Mouse (Mus musculus) myocyte (in vitro differentiated cells): Measurements from ENCODE around the gene Sco1. TPM values are rescaled to one million over a fixed set of nuclear protein-coding genes. Genes with fewer than 3 reads are reported as not detected.

Experiments used
- H3K27me3 ChIP-seq: one replicate; pipeline ENCODE4 v1.6.1; 2011; ENCODE audit not compliant: control insufficient read depth, insufficient read depth, insufficient read length
- H3K36me3 ChIP-seq: one replicate; pipeline ENCODE4 v1.6.1; 2011; ENCODE audit not compliant: control insufficient read depth, insufficient read depth
- H3K4me2 ChIP-seq: one replicate; pipeline ENCODE4 v1.6.1; 2011; ENCODE audit warnings: low read depth, control low read depth
- H3K4me3 ChIP-seq: one replicate; pipeline ENCODE4 v1.5.1; 2011; ENCODE audit warnings: mild to moderate bottlenecking, control low read depth, moderate library complexity
- H3K79me2 ChIP-seq: one replicate; pipeline ENCODE4 v1.6.1; 2011; ENCODE audit not compliant: control insufficient read depth, insufficient read depth
- H3ac ChIP-seq: one replicate; pipeline ENCODE4 v1.6.1; 2011; ENCODE audit not compliant: control insufficient read depth, insufficient read length
- CEBPB ChIP-seq: IDR thresholded peaks from 2 replicates; pipeline ENCODE4 v1.6.1; 2011; ENCODE audit warnings: mild to moderate bottlenecking, moderate library complexity; ENCODE audit not compliant: poor library complexity, insufficient read depth, severe bottlenecking
- E2F4 ChIP-seq: IDR thresholded peaks from one replicate; pipeline ENCODE4 v1.6.1; 2011; ENCODE audit warnings: mild to moderate bottlenecking, control low read depth, moderate library complexity; ENCODE audit not compliant: insufficient read depth
- MAX ChIP-seq: IDR thresholded peaks from one replicate; pipeline ENCODE4 v1.6.1; 2011; ENCODE audit warnings: low read depth, mild to moderate bottlenecking, control low read depth
- MYOD1 ChIP-seq, 3 experiments: IDR thresholded peaks; one replicate each; pipeline ENCODE4 v1.6.1; 2011; ENCODE audit warnings: control low read depth in 2 of 3, low read depth in 2 of 3, mild to moderate bottlenecking in 2 of 3, moderate library complexity in 1 of 3; ENCODE audit not compliant: insufficient read length in 2 of 3, control insufficient read depth in 1 of 3
- MYOG ChIP-seq, 3 experiments: IDR thresholded peaks; one replicate each; pipeline ENCODE4 v1.6.1; 2011; ENCODE audit warnings: control low read depth in 2 of 3, low read depth in 2 of 3, mild to moderate bottlenecking in 2 of 3; ENCODE audit not compliant: insufficient read length in 2 of 3, control insufficient read depth in 1 of 3, insufficient read depth in 1 of 3
- POLR2A ChIP-seq: IDR thresholded peaks from one replicate; pipeline ENCODE4 v1.6.1; 2011; ENCODE audit warnings: low read depth, mild to moderate bottlenecking, control low read depth, moderate library complexity; ENCODE audit not compliant: insufficient read length
- POLR2AphosphoS2 ChIP-seq: IDR thresholded peaks from one replicate; pipeline ENCODE4 v1.6.1; 2011; ENCODE audit warnings: low read depth, control low read depth; ENCODE audit not compliant: insufficient read length
- REST ChIP-seq: IDR thresholded peaks from one replicate; pipeline ENCODE4 v1.6.1; 2011; ENCODE audit warnings: mild to moderate bottlenecking, control low read depth, moderate library complexity; ENCODE audit not compliant: insufficient read depth, insufficient read length
- SRF ChIP-seq: IDR thresholded peaks from one replicate; pipeline ENCODE4 v1.6.1; 2011; ENCODE audit warnings: low read depth; ENCODE audit not compliant: control insufficient read depth, insufficient read length
- TCF12 ChIP-seq: IDR thresholded peaks from one replicate; pipeline ENCODE4 v1.6.1; 2011; ENCODE audit warnings: mild to moderate bottlenecking, control low read depth; ENCODE audit not compliant: poor library complexity, insufficient read depth, severe bottlenecking
- TCF3 ChIP-seq: IDR thresholded peaks from one replicate; pipeline ENCODE4 v1.6.1; 2011; ENCODE audit warnings: low read depth, control low read depth; ENCODE audit not compliant: insufficient read length
- USF1 ChIP-seq: IDR thresholded peaks from one replicate; pipeline ENCODE4 v1.6.1; 2011; ENCODE audit warnings: low read depth, mild to moderate bottlenecking, control low read depth, moderate library complexity
- polyA plus RNA-seq: library from polyadenylated mRNA; unstranded; fragments of >200 nt; fragmentation: generic; extraction: Trizol; gene quantifications from one replicate; pipeline ENCODE4 v1.2.1, GENCODE M21; 2012; ENCODE audit warnings: missing spikeins

Sco1 gene
- polyA plus RNA-seq, 1 experiment = 14.7 TPM

DNA sequence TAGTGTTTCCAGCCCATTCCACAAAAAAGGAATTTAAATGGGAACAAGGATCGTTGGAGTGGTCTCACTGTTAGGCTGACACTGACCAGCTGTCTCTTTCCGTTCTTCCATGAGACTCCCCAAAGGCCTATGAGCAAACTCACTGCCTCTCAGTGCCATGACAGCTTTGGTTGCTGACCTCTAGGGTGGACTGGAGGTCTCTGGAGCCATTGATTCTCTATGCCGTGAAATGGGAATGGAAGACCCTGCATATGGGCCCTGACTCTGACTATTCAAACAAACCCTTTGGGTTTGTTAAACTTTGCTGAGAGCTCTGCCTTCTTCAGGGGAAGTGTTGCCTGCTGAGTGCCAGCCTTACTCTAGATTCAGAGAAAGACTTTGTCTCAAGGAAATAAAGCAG lies 15.3 kb downstream of the Sco1 start:
- Histone ChIP-seq H3K4me3 (no peak overlapping the region), H3K79me2 (no peaks in the 10 kb centered on the region), H3K4me2 (no peak overlapping the region), H3K27me3 (no peaks in the 10 kb centered on the region), H3K36me3 (peaks cover 29% of the 10 kb centered on the region), H3ac (no peak overlapping the region)
- no peak for TF ChIP-seq E2F4
- no peak for TF ChIP-seq TCF3
- peak in 2 of 3 experiments; percentile 13 to 38 for TF ChIP-seq MYOD1 (IDR thresholded peaks at IDR 0.05; ENCODE audit: control insufficient read depth in 1 of 3, insufficient read length in 2 of 3, low read depth in 2 of 3)

DNA sequence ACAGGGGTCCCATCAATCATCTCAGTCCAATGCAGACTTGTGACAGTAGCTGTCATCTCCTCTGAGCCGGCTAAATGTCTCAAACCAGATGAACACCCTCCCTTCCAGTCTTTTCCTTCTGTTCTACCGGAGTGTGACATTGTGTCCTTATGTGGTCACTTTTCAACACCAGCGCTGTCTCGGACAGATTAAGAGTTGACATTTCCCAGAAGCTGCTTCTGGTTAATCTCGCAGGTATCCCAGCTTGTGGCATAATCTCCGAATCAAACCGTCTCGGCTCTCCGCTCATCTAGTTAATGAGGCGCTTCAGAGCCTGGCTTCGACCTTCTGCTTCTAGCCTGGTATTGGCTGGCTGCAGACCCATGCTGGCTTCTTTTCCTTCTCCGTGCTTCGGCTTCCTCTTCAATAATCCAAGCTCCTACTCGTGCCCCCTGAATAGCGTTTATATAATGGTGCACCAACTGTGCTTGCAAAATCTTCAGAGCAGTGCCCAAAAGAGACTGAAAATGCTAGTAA lies 20.2 kb downstream of the Sco1 start:
- H3K4me2 ChIP-seq = no peak overlapping the region
- H3K4me3 ChIP-seq = no peak overlapping the region
- H3ac ChIP-seq = no peak overlapping the region
- H3K36me3 ChIP-seq = no peaks in the 10 kb centered on the region
- no peaks in the 10 kb centered on the region for H3K79me2 ChIP-seq
- TF ChIP-seq USF1 (no peak), TCF3 (no peak), POLR2AphosphoS2 (no peak), REST (no peak), E2F4 (no peak), SRF (no peak), POLR2A (no peak), MYOG (IDR thresholded peaks at IDR 0.05; ENCODE audit: control insufficient read depth in 1 of 3, insufficient read depth in 1 of 3, insufficient read length in 2 of 3, low read depth in 2 of 3) (no peak), CEBPB (no peak), TCF12 (no peak), MYOD1 (IDR thresholded peaks at IDR 0.05; ENCODE audit: control insufficient read depth in 1 of 3, insufficient read length in 2 of 3, low read depth in 2 of 3) (no peak), MAX (no peak)
- H3K27me3 ChIP-seq = no peaks in the 10 kb centered on the region

DNA sequence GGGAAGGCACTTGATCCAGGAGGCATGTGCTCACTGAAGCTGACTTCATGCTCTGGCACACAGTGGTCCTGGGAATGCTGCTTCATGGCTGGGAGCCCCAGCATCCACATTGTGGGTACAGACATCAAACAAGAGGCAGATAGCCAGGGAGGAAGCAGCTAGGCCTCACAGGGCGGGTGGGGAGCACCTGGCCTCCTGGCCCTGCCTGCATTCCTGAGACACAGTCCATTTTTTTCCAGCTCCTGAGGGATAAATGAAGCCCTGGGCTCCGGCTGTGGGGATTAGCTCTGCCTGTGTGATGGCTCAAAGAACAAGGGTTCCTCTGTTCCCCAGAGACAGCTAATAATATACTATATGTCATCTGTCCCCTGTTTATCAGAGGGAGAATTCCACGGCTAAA lies 22.6 kb downstream of the Sco1 start:
- TF ChIP-seq MYOD1 (IDR thresholded peaks at IDR 0.05; ENCODE audit: control insufficient read depth in 1 of 3, insufficient read length in 2 of 3, low read depth in 2 of 3) = peak in 2 of 3 experiments; percentile 75 to 93
- TF ChIP-seq POLR2A = no peak
- peak; percentile 55 for TF ChIP-seq TCF12
- TF ChIP-seq MYOG (IDR thresholded peaks at IDR 0.05; ENCODE audit: control insufficient read depth in 1 of 3, insufficient read depth in 1 of 3, insufficient read length in 2 of 3, low read depth in 2 of 3) = peak; percentile 34 to 94 (median 60)
- H3K4me3 ChIP-seq = no peak overlapping the region

DNA sequence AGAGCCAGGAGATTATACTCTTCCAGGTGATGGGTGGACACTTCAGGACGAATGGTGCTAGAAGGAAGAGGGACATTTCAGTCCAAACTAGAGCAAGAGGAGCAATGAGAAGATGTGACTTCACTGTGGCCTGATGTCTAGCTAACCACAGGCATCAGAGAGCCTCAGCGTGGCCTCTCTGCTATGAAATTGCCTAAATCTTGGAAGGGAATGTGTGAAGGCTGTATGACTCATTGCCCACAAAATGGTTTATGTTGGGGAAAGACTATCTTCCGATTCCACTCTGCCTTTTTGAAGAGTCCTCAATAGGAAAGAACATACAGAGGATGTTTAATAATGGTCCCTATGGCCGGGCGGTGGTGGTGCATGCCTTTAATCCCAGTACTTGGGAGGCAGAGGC lies 24.3 kb downstream of the Sco1 start:
- Histone ChIP-seq H3K79me2 (no peaks in the 10 kb centered on the region), H3K36me3 (no peaks in the 10 kb centered on the region), H3K27me3 (no peaks in the 10 kb centered on the region), H3K4me3 (no peak overlapping the region), H3K4me2 (peak overlapping the region; percentile 65), H3ac (no peak overlapping the region)
- peak in 1 of 3 experiments; percentile 14 for TF ChIP-seq MYOD1 (IDR thresholded peaks at IDR 0.05; ENCODE audit: control insufficient read depth in 1 of 3, insufficient read length in 2 of 3, low read depth in 2 of 3)
- peak; percentile 49; the same call in 1 of the 2 replicates for TF ChIP-seq CEBPB
- TF ChIP-seq USF1 = no peak
- TF ChIP-seq E2F4 = no peak

More for the DNA sequence above, 22.6 kb downstream of the Sco1 start:
- peak overlapping the region; percentile 8 for H3K4me2 ChIP-seq
- H3K27me3 ChIP-seq = no peaks in the 10 kb centered on the region
- no peaks in the 10 kb centered on the region for H3K79me2 ChIP-seq
- H3ac ChIP-seq = no peak overlapping the region
- no peaks in the 10 kb centered on the region for H3K36me3 ChIP-seq

DNA sequence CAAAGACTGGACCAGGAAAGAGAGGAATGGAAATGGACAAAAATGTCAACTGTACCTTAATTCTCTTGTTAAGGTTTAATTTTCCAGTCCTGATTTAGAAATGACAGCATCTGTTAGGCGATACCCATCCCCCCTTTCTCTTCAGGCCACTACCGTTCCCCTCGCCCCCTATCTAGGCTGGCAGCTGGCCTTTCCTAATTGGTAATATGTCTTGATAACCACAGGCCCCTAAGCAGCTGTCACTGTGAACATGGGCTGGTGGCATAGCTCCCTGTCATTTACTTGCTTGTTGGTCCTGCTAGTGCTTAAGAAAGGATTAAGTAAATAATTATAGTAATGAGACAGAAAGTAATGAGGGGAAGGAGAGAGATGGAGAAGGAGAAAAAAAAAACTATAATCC lies 25.0 kb downstream of the Sco1 start:
- Histone ChIP-seq H3K79me2 (no peaks in the 10 kb centered on the region), H3ac (no peak overlapping the region), H3K4me2 (peak overlapping the region; percentile 65), H3K36me3 (no peaks in the 10 kb centered on the region), H3K4me3 (peak overlapping the region; percentile 43), H3K27me3 (no peaks in the 10 kb centered on the region)
- peak; percentile 93 for TF ChIP-seq TCF12
- TF ChIP-seq MYOD1 (IDR thresholded peaks at IDR 0.05; ENCODE audit: control insufficient read depth in 1 of 3, insufficient read length in 2 of 3, low read depth in 2 of 3) = peak; percentile 44 to 94 (median 74)
- TF ChIP-seq REST = no peak
- peak; percentile 60 for TF ChIP-seq TCF3
- TF ChIP-seq MAX = no peak
- peak; percentile 75 to 97 (median 94) for TF ChIP-seq MYOG (IDR thresholded peaks at IDR 0.05; ENCODE audit: control insufficient read depth in 1 of 3, insufficient read depth in 1 of 3, insufficient read length in 2 of 3, low read depth in 2 of 3)

DNA sequence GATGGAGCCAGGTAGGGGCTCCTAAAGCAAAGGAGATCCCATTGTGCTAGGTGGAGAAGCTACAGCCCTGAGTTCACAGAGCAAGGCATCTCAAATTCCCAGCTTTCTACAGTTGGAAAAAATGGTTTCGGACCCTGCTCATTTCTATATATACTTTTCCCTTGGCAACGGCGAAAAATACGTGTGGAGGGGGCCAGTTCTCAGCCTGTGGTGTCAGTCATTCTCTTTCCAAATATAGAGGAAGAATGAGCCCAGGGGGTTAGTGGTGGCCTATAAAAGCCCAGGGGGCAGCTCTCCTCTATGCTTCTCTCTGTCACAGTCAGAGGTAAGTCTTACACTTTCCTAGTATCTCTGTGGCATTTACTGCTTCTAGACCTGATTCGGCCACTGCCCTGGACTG lies 25.5 kb downstream of the Sco1 start, which contains the start of gene Myh3:
Myh3 (plus strand) TSS at position 301 of the 400 bp plus-strand sequence.
- no peaks in the 10 kb centered on the region for H3K27me3 ChIP-seq
- peak within 1 kb of the TSS; percentile 65 for H3K4me2 ChIP-seq
- no peaks in the 10 kb centered on the region for H3K36me3 ChIP-seq
- no peaks in the 10 kb centered on the region for H3K79me2 ChIP-seq
- no peak within 1 kb of the TSS for H3ac ChIP-seq
- TF ChIP-seq REST (no peak), USF1 (no peak), POLR2A (peak; percentile 74), CEBPB (no peak), MAX (no peak), POLR2AphosphoS2 (no peak), TCF12 (no peak), SRF (peak; percentile 43)
- H3K4me3 ChIP-seq = peak within 1 kb of the TSS; percentile 43
